Mouse (Mus musculus) embryonic facial prominence, embryonic 15.5 days (tissue): ENCODE measurements around the gene Ccdc149. TPM values are rescaled to one million over a fixed set of nuclear protein-coding genes. Genes with fewer than 3 reads are reported as not detected.

ENCODE experiments used
- ATAC-seq: fragments of 200-750 bp; cut with Nextera tagmentation; 2 replicates; pipeline ENCODE4 v1.8.0; 2017; ENCODE audit warnings: low read depth, moderate TSS enrichment; ENCODE audit not compliant: insufficient number of reproducible peaks, low FRiP score, low TSS enrichment
- H3K27ac ChIP-seq: fragments of 300-500 bp; sonication (generic); replicated peaks from 2 replicates; pipeline ENCODE4 v1.5.1; 2015; ENCODE audit warnings: mild to moderate bottlenecking, inconsistent platforms
- H3K27me3 ChIP-seq: fragments of 300-500 bp; sonication (generic); 2 replicates; pipeline ENCODE4 v1.6.1; 2015; ENCODE audit warnings: inconsistent platforms
- H3K36me3 ChIP-seq: fragments of 300-500 bp; sonication (generic); 2 replicates; pipeline ENCODE4 v1.6.1; 2015; ENCODE audit warnings: mild to moderate bottlenecking, inconsistent platforms
- H3K4me1 ChIP-seq: fragments of 300-500 bp; sonication (generic); 2 replicates; pipeline ENCODE4 v1.6.1; 2015; ENCODE audit warnings: inconsistent platforms
- H3K4me2 ChIP-seq: fragments of 300-500 bp; sonication (generic); replicated peaks from 2 replicates; pipeline ENCODE4 v1.6.1; 2015; ENCODE audit warnings: mild to moderate bottlenecking, inconsistent platforms
- H3K4me3 ChIP-seq: fragments of 300-500 bp; sonication (generic); replicated peaks from 2 replicates; pipeline ENCODE4 v1.5.1; 2015; ENCODE audit warnings: mild to moderate bottlenecking, inconsistent platforms
- H3K9ac ChIP-seq: fragments of 300-500 bp; sonication (generic); 2 replicates; pipeline ENCODE4 v1.6.1; 2015; ENCODE audit warnings: inconsistent platforms
- H3K9me3 ChIP-seq: fragments of 300-500 bp; sonication (generic); replicated peaks from 2 replicates; pipeline ENCODE4 v1.6.1; 2016; ENCODE audit warnings: inconsistent platforms
- WGBS: fragments of 180-500 bp; shearing (Covaris S2); methylation state at CpG from one replicate; pipeline ENCODE4 v1.1.7; 2015; 5-methylcytosine and 5-hydroxymethylcytosine counted together
- polyA plus RNA-seq: library from polyadenylated mRNA; unstranded; fragments of >200 nt; fragmentation: Nextera tagmentation; extraction: Ambion mirVana; gene quantifications from 2 replicates; pipeline ENCODE4 v1.2.1, GENCODE M21; 2015

Ccdc149 gene
- 4.1 TPM in 2 replicates for polyA plus RNA-seq

GRCm38 (mm10) chr5:52470991-52471801, at the start of gene Ccdc149:
Gene Ccdc149 (minus strand): TSS chr5:52471521.
- H3K4me1 ChIP-seq: peaks cover 12% of the 10 kb centered on the region; the same call in 1 of the 2 replicates
- no peak within 1 kb of the TSS for H3K27ac ChIP-seq
- peak within 1 kb of the TSS; percentile 87 for H3K4me2 ChIP-seq
- H3K27me3 ChIP-seq: 0 out of 2 replicates have a peak, but pooled peaks cover 6% of the 10 kb centered on the region
- peak within 1 kb of the TSS; percentile 60 for H3K4me3 ChIP-seq
- H3K36me3 ChIP-seq: no peaks in the 10 kb centered on the region
- no peaks in the 10 kb centered on the region for H3K9me3 ChIP-seq
- ATAC-seq: peak; percentile 88
- 1% methylated on average over 55 of the region's 65 CpGs for WGBS
- peak within 1 kb of the TSS; percentile 61 for H3K9ac ChIP-seq

DNA sequence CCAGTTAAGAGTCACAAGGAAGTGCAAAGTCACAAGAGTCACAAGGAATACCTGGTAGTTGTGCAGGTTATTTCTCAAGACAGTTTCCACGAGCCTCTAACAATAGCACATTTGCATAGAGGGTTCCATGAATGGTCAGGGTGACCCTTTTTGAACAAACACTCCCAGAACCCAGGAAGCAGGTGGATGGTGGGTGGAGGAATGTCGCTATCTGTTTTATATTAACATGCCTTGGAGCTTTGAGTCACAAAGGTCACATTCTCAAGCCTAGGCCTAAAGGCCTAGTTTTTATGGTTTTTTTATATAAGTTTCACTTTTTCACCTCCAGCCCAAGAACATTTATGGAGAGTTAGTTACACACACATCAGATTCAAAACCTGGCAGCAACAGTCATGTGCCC, 48.6 kb upstream of the Ccdc149 start:
- no peak overlapping the region for H3K4me3 ChIP-seq
- H3K27me3 ChIP-seq: peaks cover 5% of the 10 kb centered on the region
- no peak for ATAC-seq
- no peak overlapping the region for H3K9ac ChIP-seq
- H3K9me3 ChIP-seq: no peaks in the 10 kb centered on the region
- H3K4me1 ChIP-seq: peaks cover 14% of the 10 kb centered on the region
- no peaks in the 10 kb centered on the region for H3K36me3 ChIP-seq
- no peak overlapping the region for H3K27ac ChIP-seq
- 92% methylated on average over 2 of the region's 2 CpGs for WGBS
- H3K4me2 ChIP-seq: no peak overlapping the region

- ATAC-seq: peak; percentile 39; the same call in 1 of the 2 replicates
Measured at GRCm38 (mm10) chr5:52516072-52516476, 44.8 kb upstream of the Ccdc149 start.

DNA sequence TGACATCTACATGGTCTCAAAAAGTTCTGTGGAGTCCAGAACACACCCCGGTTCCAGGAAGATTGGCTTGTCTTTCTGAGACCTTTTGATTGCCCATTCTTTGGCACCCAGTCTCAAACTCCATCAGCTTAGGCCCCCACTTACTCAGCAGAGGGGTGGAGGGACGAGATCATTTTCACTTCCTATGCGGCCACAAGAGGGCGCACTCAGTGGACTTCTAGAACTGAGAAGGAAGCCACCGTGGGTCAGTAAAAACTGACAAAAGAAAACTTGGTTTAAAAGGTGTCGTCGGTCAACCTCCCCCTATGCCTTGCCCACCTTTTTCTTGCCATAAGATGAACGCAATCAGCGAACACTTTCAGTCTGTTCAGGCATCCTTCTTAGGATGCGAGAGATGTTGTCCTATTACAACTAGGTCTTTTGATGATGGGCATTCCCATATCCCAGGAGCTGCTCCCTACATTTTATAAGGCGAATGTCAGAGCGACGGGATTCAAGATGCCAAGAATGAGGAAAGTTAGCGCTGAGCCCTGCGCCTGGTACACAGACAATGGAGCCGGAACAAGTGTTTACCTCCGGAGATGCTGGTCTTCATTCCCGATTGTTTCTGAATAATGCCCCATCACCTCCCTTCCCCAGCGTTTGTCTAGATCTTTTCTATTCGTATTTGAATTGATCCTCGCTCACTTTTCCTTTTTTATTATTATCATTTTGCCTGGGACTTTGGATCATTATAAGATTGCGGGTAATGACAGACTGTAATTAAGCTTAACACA, 44.1 kb upstream of the Ccdc149 start:
- Histone ChIP-seq H3K36me3 (no peaks in the 10 kb centered on the region), H3K9me3 (no peaks in the 10 kb centered on the region), H3K9ac (no peak overlapping the region), H3K27me3 (peaks cover 5% of the 10 kb centered on the region), H3K27ac (no peak overlapping the region), H3K4me3 (peak overlapping the region; percentile 26), H3K4me2 (peak overlapping the region; percentile 52), H3K4me1 (peaks cover 14% of the 10 kb centered on the region)
- WGBS: 24% methylated on average over 22 of the region's 22 CpGs
- ATAC-seq: no peak

More at GRCm38 (mm10) chr5:52516072-52516476, 44.8 kb upstream of the Ccdc149 start:
- Histone ChIP-seq H3K4me2 (peak overlapping the region; percentile 52), H3K9me3 (no peaks in the 10 kb centered on the region), H3K27ac (no peak overlapping the region), H3K9ac (no peak overlapping the region), H3K4me3 (peak overlapping the region; percentile 26), H3K36me3 (no peaks in the 10 kb centered on the region), H3K4me1 (peaks cover 14% of the 10 kb centered on the region), H3K27me3 (peaks cover 5% of the 10 kb centered on the region)
- WGBS: 23% methylated on average over 21 of the region's 21 CpGs

DNA sequence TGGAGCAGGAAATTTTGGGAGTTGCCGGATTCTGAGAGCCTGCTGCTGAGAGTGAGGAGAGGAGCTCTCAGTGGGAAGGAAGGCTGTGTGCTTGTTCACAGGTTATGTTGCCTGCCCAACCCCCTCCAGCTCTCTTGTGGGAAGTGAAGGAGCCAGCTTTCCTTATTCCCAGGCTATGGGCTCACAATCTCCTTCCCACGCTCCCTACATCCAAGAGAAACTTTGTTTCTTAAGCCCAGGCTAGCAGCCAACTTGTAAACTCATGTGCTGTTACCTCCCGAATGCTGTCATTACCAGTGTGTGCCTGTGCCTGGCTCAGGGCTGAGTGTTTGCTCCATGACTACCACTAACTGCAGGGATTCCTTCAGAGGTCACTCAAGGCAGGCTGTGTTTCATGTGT, 39.8 kb upstream of the Ccdc149 start:
- Histone ChIP-seq H3K27ac (no peak overlapping the region), H3K36me3 (no peaks in the 10 kb centered on the region), H3K27me3 (no peaks in the 10 kb centered on the region; the same call in 1 of the 2 replicates), H3K4me3 (no peak overlapping the region), H3K9ac (no peak overlapping the region), H3K4me2 (no peak overlapping the region), H3K4me1 (peaks cover 10% of the 10 kb centered on the region), H3K9me3 (no peaks in the 10 kb centered on the region)
- no peak for ATAC-seq
- 76% methylated on average over 3 of the region's 3 CpGs for WGBS

DNA sequence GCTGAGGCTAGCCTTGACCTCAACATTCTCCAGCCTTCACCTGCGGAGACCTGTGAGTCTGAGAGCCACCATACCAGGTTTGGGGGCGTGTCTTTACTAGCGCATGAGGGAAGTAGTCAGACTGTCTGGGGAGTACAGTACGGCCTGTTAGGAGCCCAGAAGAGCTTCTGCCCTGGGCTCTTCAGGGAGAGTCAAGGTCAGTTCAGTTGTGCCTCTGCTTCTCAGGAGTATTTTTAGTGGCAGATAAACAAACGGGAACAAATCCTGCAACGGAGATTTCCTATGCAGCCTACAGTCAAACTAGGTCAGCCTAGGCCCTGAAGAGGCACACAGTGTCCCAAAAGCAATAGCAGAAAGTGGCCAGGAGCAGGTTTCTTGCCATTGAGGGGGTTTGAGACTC, 38.1 kb upstream of the Ccdc149 start:
- 86% methylated on average over 6 of the region's 6 CpGs for WGBS
- H3K9ac ChIP-seq: no peak overlapping the region
- H3K27me3 ChIP-seq: no peaks in the 10 kb centered on the region
- no peak overlapping the region for H3K27ac ChIP-seq
- H3K4me1 ChIP-seq: no peaks in the 10 kb centered on the region
- H3K4me2 ChIP-seq: no peak overlapping the region
- no peak for ATAC-seq
- H3K9me3 ChIP-seq: no peaks in the 10 kb centered on the region
- no peaks in the 10 kb centered on the region for H3K36me3 ChIP-seq
- no peak overlapping the region for H3K4me3 ChIP-seq

- 77% methylated on average over 13 of the region's 13 CpGs for WGBS
- no peak overlapping the region for H3K4me2 ChIP-seq
- no peak overlapping the region for H3K4me3 ChIP-seq
- no peaks in the 10 kb centered on the region for H3K36me3 ChIP-seq
- no peak overlapping the region for H3K27ac ChIP-seq
- no peak for ATAC-seq
- no peaks in the 10 kb centered on the region for H3K9me3 ChIP-seq
- no peak overlapping the region for H3K9ac ChIP-seq
- no peaks in the 10 kb centered on the region for H3K27me3 ChIP-seq
- no peaks in the 10 kb centered on the region for H3K4me1 ChIP-seq
Measured at GRCm38 (mm10) chr5:52504666-52505065, 33.3 kb upstream of the Ccdc149 start.

GRCm38 (mm10) chr5:52504148-52504547, 32.8 kb upstream of the Ccdc149 start:
- no peak for ATAC-seq
- Histone ChIP-seq H3K4me3 (no peak overlapping the region), H3K4me2 (no peak overlapping the region), H3K9me3 (no peaks in the 10 kb centered on the region), H3K27ac (no peak overlapping the region), H3K9ac (no peak overlapping the region), H3K36me3 (no peaks in the 10 kb centered on the region), H3K4me1 (no peaks in the 10 kb centered on the region), H3K27me3 (no peaks in the 10 kb centered on the region)
- WGBS: 93% methylated on average over 11 of the region's 11 CpGs

- no peak for ATAC-seq
- Histone ChIP-seq H3K4me2 (no peak overlapping the region), H3K4me3 (no peak overlapping the region), H3K27ac (no peak overlapping the region), H3K4me1 (0 out of 2 replicates have a peak, but pooled peaks cover 2% of the 10 kb centered on the region), H3K36me3 (no peaks in the 10 kb centered on the region), H3K27me3 (no peaks in the 10 kb centered on the region), H3K9me3 (no peaks in the 10 kb centered on the region), H3K9ac (no peak overlapping the region)
- 55% methylated on average over 12 of the region's 14 CpGs for WGBS
Measured at GRCm38 (mm10) chr5:52495671-52496070, 24.4 kb upstream of the Ccdc149 start.

DNA sequence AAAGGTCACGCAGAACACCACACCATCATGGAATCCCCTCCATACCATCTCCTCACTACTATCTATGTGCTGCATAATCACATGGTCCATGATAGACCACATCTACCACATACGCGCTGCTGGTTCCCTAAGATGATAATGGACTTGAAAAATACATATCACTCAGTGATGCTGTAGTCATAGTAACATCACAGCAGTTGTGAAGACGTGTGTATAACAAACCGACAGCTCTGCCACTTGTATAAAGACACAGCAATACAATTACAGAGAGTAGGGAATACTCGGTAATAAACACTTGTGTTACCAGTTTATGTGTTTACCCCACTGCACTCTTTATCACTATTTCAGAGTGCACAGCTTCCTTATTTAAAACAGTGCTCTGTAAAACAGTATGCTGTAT, 20.2 kb upstream of the Ccdc149 start:
- Histone ChIP-seq H3K36me3 (no peaks in the 10 kb centered on the region), H3K27ac (no peak overlapping the region), H3K9ac (no peak overlapping the region), H3K4me2 (no peak overlapping the region), H3K4me3 (no peak overlapping the region), H3K4me1 (0 out of 2 replicates have a peak, but pooled peaks cover 2% of the 10 kb centered on the region), H3K9me3 (no peaks in the 10 kb centered on the region), H3K27me3 (no peaks in the 10 kb centered on the region)
- WGBS: 83% methylated on average over 6 of the region's 6 CpGs
- ATAC-seq: no peak
